Mouse (Mus musculus): Measurements from ENCODE around the gene Hhat. TPM values are rescaled to one million over a fixed set of nuclear protein-coding genes. Genes with fewer than 3 reads are reported as not detected.

The Hhat gene
- total RNA-seq, 1 experiment = 2.8 TPM

DNA sequence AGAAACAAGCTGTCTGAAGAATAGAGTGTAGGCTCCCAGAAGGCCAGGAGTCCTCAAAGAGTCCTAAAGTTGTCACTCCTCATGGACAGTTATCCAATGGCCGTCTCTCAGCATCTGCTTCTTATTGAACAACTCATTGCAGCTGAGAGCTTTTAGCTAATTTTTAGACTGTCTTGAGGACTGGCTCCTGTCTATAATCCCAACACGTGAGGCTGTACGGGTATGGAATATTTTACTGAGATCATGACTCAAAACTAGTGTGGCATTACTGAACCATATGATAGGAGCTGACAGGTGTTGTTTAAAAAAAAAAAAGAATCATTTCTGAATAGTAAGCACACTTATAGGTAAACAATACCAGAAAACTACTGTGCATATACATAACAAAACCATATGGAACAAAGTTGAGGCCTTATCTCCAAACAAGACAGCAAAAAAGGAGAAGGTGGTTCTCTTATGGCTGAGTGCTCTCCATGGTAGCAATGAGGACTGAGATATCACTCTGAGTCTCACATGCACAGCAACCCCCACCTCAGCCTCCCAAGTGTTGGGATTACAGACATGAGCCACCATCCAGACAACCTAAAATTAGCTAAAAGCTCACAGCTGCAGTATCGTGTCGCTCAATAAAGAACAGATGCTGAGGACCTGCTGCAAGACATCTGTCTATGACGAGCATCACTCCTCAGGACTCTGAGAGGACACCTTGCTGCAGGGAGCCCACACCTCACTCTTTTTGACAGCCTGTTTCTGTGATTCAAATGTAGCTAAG is 21.6 kb downstream of the Hhat start:
- no peak for DNase-seq (ENCODE audit: low read depth, low spot score)
- no peak for TF ChIP-seq ZC3H11A (IDR thresholded peaks at IDR 0.05; ENCODE audit: borderline replicate concordance, low read depth, low read length)
- TF ChIP-seq HCFC1 (IDR thresholded peaks at IDR 0.05; ENCODE audit: borderline replicate concordance, insufficient read depth, low read length) = no peak
- no peak for TF ChIP-seq CHD2 (IDR thresholded peaks at IDR 0.05; ENCODE audit: low read depth, low read length)
- TF ChIP-seq ZNF384 (IDR thresholded peaks at IDR 0.05; ENCODE audit: low read depth, low read length) = no peak
- TF ChIP-seq MAFK (IDR thresholded peaks at IDR 0.05; ENCODE audit: insufficient read depth, low read depth, low read length) = no peak
- no peak overlapping the region for H3K4me3 ChIP-seq (ENCODE audit: insufficient read depth in 1 of 2, low read depth in 1 of 2, low read length in 2 of 2, poor library complexity in 1 of 2, severe bottlenecking in 1 of 2)
- H3K9ac ChIP-seq (ENCODE audit: insufficient read depth, low read depth, low read length, poor library complexity, severe bottlenecking) = no peak overlapping the region
- H3K9me3 ChIP-seq (ENCODE audit: control insufficient read depth, insufficient read depth, low read depth, low read length) = no peaks in the 10 kb centered on the region
- in situ Hi-C loops (cut with MboI; ENCODE audit: low sequenced_read_pairs in 2 of 2, unreplicated experiment in 2 of 2) = loop anchor here (25.0 kb wide), 1 partner anchor 338 kb away; no protein-coding TSS in a partner anchor
- H3K27ac ChIP-seq (ENCODE audit: insufficient read depth, low read depth, low read length, poor library complexity, severe bottlenecking) = no peak overlapping the region
- peaks cover 0 to 3% of the 10 kb centered on the region in 2 experiments; a peak in 1 of 4 replicates for H3K4me1 ChIP-seq (ENCODE audit: control insufficient read depth in 2 of 2, insufficient read depth in 2 of 2, low read length in 2 of 2, poor library complexity in 1 of 2)
- H3K36me3 ChIP-seq (ENCODE audit: control insufficient read depth, insufficient read depth, low read length, poor library complexity, severe bottlenecking) = no peaks in the 10 kb centered on the region

DNA sequence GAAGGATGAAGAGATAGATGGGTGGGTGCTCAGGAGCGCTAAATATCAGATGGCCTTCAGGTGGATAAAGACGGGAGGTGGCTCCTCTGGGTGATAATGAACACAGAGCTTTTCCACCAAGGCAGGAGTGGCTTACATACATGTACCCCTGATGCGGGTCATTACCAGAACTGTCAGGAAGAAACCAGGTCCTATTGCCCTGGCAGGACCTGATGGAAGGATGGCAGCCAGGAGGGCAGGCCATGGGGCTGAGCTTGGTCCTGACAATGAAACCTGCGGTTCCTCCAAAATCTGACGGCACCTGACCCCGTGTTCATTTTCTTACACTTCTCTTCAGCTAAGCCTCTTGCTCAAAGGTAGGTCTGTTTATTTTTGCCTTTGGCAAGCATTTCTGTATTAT is 24.8 kb downstream of the Hhat start:
- Histone ChIP-seq H3K4me3 (ENCODE audit: insufficient read depth in 1 of 2, low read depth in 1 of 2, low read length in 2 of 2, poor library complexity in 1 of 2, severe bottlenecking in 1 of 2) (no peak overlapping the region), H3K36me3 (ENCODE audit: control insufficient read depth, insufficient read depth, low read length, poor library complexity, severe bottlenecking) (no peaks in the 10 kb centered on the region), H3K9ac (ENCODE audit: insufficient read depth, low read depth, low read length, poor library complexity, severe bottlenecking) (no peak overlapping the region), H3K4me1 (ENCODE audit: control insufficient read depth in 2 of 2, insufficient read depth in 2 of 2, low read length in 2 of 2, poor library complexity in 1 of 2) (peaks cover 0 to 6% of the 10 kb centered on the region in 2 experiments; a peak in 1 of 4 replicates), H3K9me3 (ENCODE audit: control insufficient read depth, insufficient read depth, low read depth, low read length) (no peaks in the 10 kb centered on the region), H3K27ac (ENCODE audit: insufficient read depth, low read depth, low read length, poor library complexity, severe bottlenecking) (no peak overlapping the region)
- TF ChIP-seq ZNF384 (IDR thresholded peaks at IDR 0.05; ENCODE audit: low read depth, low read length) = no peak
- no peak for TF ChIP-seq CHD2 (IDR thresholded peaks at IDR 0.05; ENCODE audit: low read depth, low read length)
- TF ChIP-seq ZC3H11A (IDR thresholded peaks at IDR 0.05; ENCODE audit: borderline replicate concordance, low read depth, low read length) = no peak
- no peak for TF ChIP-seq HCFC1 (IDR thresholded peaks at IDR 0.05; ENCODE audit: borderline replicate concordance, insufficient read depth, low read length)
- TF ChIP-seq MAFK (IDR thresholded peaks at IDR 0.05; ENCODE audit: insufficient read depth, low read depth, low read length) = no peak
- DNase-seq (ENCODE audit: low read depth, low spot score) = no peak
- in situ Hi-C loops (cut with MboI; ENCODE audit: low sequenced_read_pairs in 2 of 2, unreplicated experiment in 2 of 2) = loop anchor here in 1 of 2 experiments (25.0 kb wide), 1 partner anchor 341 kb away; no protein-coding TSS in a partner anchor

DNA sequence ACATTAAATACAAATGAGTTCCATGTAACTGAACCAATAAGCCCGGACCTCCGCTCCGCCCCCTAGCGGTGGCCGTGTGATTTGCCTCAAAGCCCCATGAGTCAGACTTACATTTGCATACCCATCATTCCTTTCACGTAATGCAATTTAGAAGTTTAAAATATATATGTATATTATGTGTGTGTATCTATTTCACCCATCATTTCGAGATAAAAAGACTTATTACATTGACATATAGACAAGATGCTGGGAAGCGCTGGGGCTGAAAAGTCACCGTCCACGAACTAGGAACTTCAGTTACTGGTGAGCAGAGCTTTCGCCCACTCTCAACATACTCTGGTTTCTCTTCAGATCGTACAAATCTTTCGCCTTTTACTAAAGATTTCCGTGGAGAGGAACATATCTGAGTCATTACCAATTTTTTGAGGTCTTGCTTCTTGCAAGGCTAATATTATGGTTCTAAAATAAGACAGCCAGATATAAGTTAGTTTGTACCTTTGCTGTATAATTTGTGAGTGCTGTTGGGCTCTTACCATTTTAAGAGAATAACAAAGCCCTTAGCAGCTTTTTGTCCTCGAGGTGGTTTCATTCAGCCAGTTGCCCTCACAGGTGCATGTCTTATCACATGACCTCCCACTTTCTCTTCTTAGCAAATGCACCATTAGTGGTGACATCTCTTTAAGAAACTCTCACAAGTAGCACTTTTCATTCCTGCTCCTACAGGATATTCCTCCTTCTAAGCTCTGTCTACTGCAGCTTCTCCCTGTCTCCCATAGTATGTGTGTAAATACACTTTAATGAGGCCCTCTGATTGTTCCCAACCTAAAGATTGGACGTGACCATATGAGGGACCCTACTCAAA is 25.6 kb downstream of the Hhat start:
- DNase-seq (ENCODE audit: low read depth, low spot score) = peak; percentile 68
- no peak for TF ChIP-seq MAFK (IDR thresholded peaks at IDR 0.05; ENCODE audit: insufficient read depth, low read depth, low read length)
- peak; percentile 81 for TF ChIP-seq HCFC1 (IDR thresholded peaks at IDR 0.05; ENCODE audit: borderline replicate concordance, insufficient read depth, low read length)
- TF ChIP-seq CHD2 (IDR thresholded peaks at IDR 0.05; ENCODE audit: low read depth, low read length) = 0 out of 2 replicates have a peak, but pooled peaks have one; percentile 25
- no peak for TF ChIP-seq ZNF384 (IDR thresholded peaks at IDR 0.05; ENCODE audit: low read depth, low read length)
- no peak for TF ChIP-seq ZC3H11A (IDR thresholded peaks at IDR 0.05; ENCODE audit: borderline replicate concordance, low read depth, low read length)
- in situ Hi-C loops (cut with MboI; ENCODE audit: low sequenced_read_pairs in 2 of 2, unreplicated experiment in 2 of 2) = loop anchor here in 1 of 2 experiments (25.0 kb wide), 1 partner anchor 342 kb away; no protein-coding TSS in a partner anchor
- H3K4me1 ChIP-seq (ENCODE audit: control insufficient read depth in 2 of 2, insufficient read depth in 2 of 2, low read length in 2 of 2, poor library complexity in 1 of 2) = peaks cover 0 to 6% of the 10 kb centered on the region in 2 experiments; a peak in 1 of 4 replicates
- H3K9ac ChIP-seq (ENCODE audit: insufficient read depth, low read depth, low read length, poor library complexity, severe bottlenecking) = no peak overlapping the region
- H3K9me3 ChIP-seq (ENCODE audit: control insufficient read depth, insufficient read depth, low read depth, low read length) = no peaks in the 10 kb centered on the region
- no peaks in the 10 kb centered on the region for H3K36me3 ChIP-seq (ENCODE audit: control insufficient read depth, insufficient read depth, low read length, poor library complexity, severe bottlenecking)
- H3K4me3 ChIP-seq (ENCODE audit: insufficient read depth in 1 of 2, low read depth in 1 of 2, low read length in 2 of 2, poor library complexity in 1 of 2, severe bottlenecking in 1 of 2) = no peak overlapping the region
- no peak overlapping the region for H3K27ac ChIP-seq (ENCODE audit: insufficient read depth, low read depth, low read length, poor library complexity, severe bottlenecking)

DNA sequence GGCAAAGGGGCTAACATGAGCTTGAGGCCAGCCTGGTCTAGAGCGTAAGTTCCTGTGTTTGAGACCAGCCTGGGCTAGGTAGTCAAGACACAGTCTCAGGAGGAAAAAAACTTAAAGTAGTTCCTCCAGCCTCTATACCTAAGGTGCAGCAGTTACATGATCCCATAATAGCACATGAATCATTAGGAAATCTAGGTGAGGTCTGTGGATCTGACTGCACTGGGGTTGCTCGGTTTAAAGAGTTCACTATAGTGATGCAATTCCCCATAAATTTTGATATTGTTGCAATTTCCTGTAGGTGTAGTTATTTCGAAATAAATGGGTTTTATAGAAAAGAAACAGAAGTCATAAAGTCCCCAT is 26.2 kb downstream of the Hhat start:
- no peak overlapping the region for H3K9ac ChIP-seq (ENCODE audit: insufficient read depth, low read depth, low read length, poor library complexity, severe bottlenecking)
- H3K9me3 ChIP-seq (ENCODE audit: control insufficient read depth, insufficient read depth, low read depth, low read length) = no peaks in the 10 kb centered on the region
- in situ Hi-C loops (cut with MboI; ENCODE audit: low sequenced_read_pairs in 2 of 2, unreplicated experiment in 2 of 2) = loop anchor here in 1 of 2 experiments (25.0 kb wide), 1 partner anchor 342 kb away; no protein-coding TSS in a partner anchor
- no peak overlapping the region for H3K4me3 ChIP-seq (ENCODE audit: insufficient read depth in 1 of 2, low read depth in 1 of 2, low read length in 2 of 2, poor library complexity in 1 of 2, severe bottlenecking in 1 of 2)
- H3K27ac ChIP-seq (ENCODE audit: insufficient read depth, low read depth, low read length, poor library complexity, severe bottlenecking) = no peak overlapping the region
- DNase-seq (ENCODE audit: low read depth, low spot score) = no peak
- peaks cover 0 to 5% of the 10 kb centered on the region in 2 experiments; a peak in 1 of 4 replicates for H3K4me1 ChIP-seq (ENCODE audit: control insufficient read depth in 2 of 2, insufficient read depth in 2 of 2, low read length in 2 of 2, poor library complexity in 1 of 2)
- H3K36me3 ChIP-seq (ENCODE audit: control insufficient read depth, insufficient read depth, low read length, poor library complexity, severe bottlenecking) = no peaks in the 10 kb centered on the region
- TF ChIP-seq CHD2 (IDR thresholded peaks at IDR 0.05; ENCODE audit: low read depth, low read length) = no peak
- no peak for TF ChIP-seq HCFC1 (IDR thresholded peaks at IDR 0.05; ENCODE audit: borderline replicate concordance, insufficient read depth, low read length)
- TF ChIP-seq ZNF384 (IDR thresholded peaks at IDR 0.05; ENCODE audit: low read depth, low read length) = no peak
- TF ChIP-seq MAFK (IDR thresholded peaks at IDR 0.05; ENCODE audit: insufficient read depth, low read depth, low read length) = no peak
- no peak for TF ChIP-seq ZC3H11A (IDR thresholded peaks at IDR 0.05; ENCODE audit: borderline replicate concordance, low read depth, low read length)
